Mouse (Mus musculus): ENCODE data around the gene Exoc2. TPM values are rescaled to one million over a fixed set of nuclear protein-coding genes. Genes with fewer than 3 reads are reported as not detected.

The Exoc2 gene
- total and polyA plus RNA-seq, 3 experiments = 22.1 to 26.0 TPM; not detected in 1

- TF ChIP-seq SMC3 (IDR thresholded peaks at IDR 0.05; ENCODE audit: low read depth, low read length) (peak; percentile 88), CHD2 (IDR thresholded peaks at IDR 0.05; ENCODE audit: low read length) (no peak), E2F4 (IDR thresholded peaks at IDR 0.05; ENCODE audit: borderline replicate concordance, low read depth, low read length) (no peak), UBTF (IDR thresholded peaks at IDR 0.05; ENCODE audit: borderline replicate concordance, insufficient read depth, low read depth, low read length) (no peak), TBP (IDR thresholded peaks at IDR 0.05; ENCODE audit: low read depth, low read length) (no peak), POLR2AphosphoS5 (IDR thresholded peaks at IDR 0.05; ENCODE audit: borderline replicate concordance, low read depth, low read length) (no peak), GATA1 (IDR thresholded peaks at IDR 0.05; ENCODE audit: low read depth, low read length) (no peak), USF2 (IDR thresholded peaks at IDR 0.05; ENCODE audit: borderline replicate concordance in 1 of 2, insufficient read depth in 1 of 2, low read depth in 1 of 2, low read length in 2 of 2) (no peak), POLR2AphosphoS2 (IDR thresholded peaks at IDR 0.05; ENCODE audit: low read length) (no peak), JUND (IDR thresholded peaks at IDR 0.05; ENCODE audit: low read depth, low read length) (no peak), RAD21 (IDR thresholded peaks at IDR 0.05; ENCODE audit: low read depth, low read length) (peak; percentile 71), ZC3H11A (IDR thresholded peaks at IDR 0.05; ENCODE audit: low read depth, low read length) (peak; percentile 63; the same call in 1 of the 2 replicates), HCFC1 (IDR thresholded peaks at IDR 0.05; ENCODE audit: low read depth, low read length) (no peak), CTCF (IDR thresholded peaks at IDR 0.05 in 2 of 3, conservative IDR thresholded peaks at IDR 0.05 in 1 of 3; ENCODE audit: control insufficient read depth in 1 of 3, insufficient read depth in 1 of 3, low read depth in 2 of 3, low read length in 3 of 3, poor library complexity in 1 of 3, severe bottlenecking in 1 of 3) (peak; percentile 63 to 81 (median 79)), MXI1 (IDR thresholded peaks at IDR 0.05; ENCODE audit: low read depth, low read length) (no peak)
These were observed 7.8 kb upstream of the Exoc2 start (continued) for GRCm38 (mm10) chr13:30981666-30982065.

GRCm38 (mm10) chr13:30978224-30978623 is 4.3 kb upstream of the Exoc2 start:
- Histone ChIP-seq H3K9me3 (replicated peaks; ENCODE audit: insufficient read depth, low read length) (no peaks in the 10 kb centered on the region), H3K4me3 (ENCODE audit: control insufficient read depth in 1 of 2, insufficient read depth in 1 of 2, low read depth in 2 of 2, low read length in 2 of 2) (no peak overlapping the region), H3K36me3 (ENCODE audit: control insufficient read depth in 1 of 2, insufficient read depth in 2 of 2, low read length in 2 of 2) (no peaks in the 10 kb centered on the region; a peak in 1 of 4 replicates), H3K79me2 (ENCODE audit: control insufficient read depth, insufficient read depth, low read length, poor library complexity) (peaks cover 4% of the 10 kb centered on the region), H3K27me3 (ENCODE audit: control insufficient read depth in 1 of 2, insufficient read depth in 2 of 2, low read length in 2 of 2) (peaks cover 0 to 1% of the 10 kb centered on the region in 2 experiments; a peak in 1 of 4 replicates), H3K4me1 (ENCODE audit: control insufficient read depth in 1 of 2, insufficient read depth in 2 of 2, low read length in 2 of 2) (peaks cover 0 to 3% of the 10 kb centered on the region in 2 experiments; a peak in 1 of 4 replicates), H3K9ac (ENCODE audit: control insufficient read depth, low read depth, low read length, poor library complexity, severe bottlenecking) (no peak overlapping the region), H3K27ac (ENCODE audit: control insufficient read depth, low read depth, low read length) (no peak overlapping the region)
- TF ChIP-seq TCF12 (IDR thresholded peaks at IDR 0.05; ENCODE audit: low read depth, low read length) (no peak), ETS1 (IDR thresholded peaks at IDR 0.05; ENCODE audit: low read depth, low read length) (no peak), MAX (IDR thresholded peaks at IDR 0.05; ENCODE audit: low read length) (no peak), RAD21 (IDR thresholded peaks at IDR 0.05; ENCODE audit: low read depth, low read length) (no peak), CHD2 (IDR thresholded peaks at IDR 0.05; ENCODE audit: low read length) (no peak), ZKSCAN1 (IDR thresholded peaks at IDR 0.05; ENCODE audit: low read depth, low read length) (no peak), MAZ (IDR thresholded peaks at IDR 0.05; ENCODE audit: low read depth, low read length) (no peak), USF1 (IDR thresholded peaks at IDR 0.05; ENCODE audit: low read depth, low read length) (no peak), NELFE (IDR thresholded peaks at IDR 0.05; ENCODE audit: low read depth, low read length) (no peak), USF2 (IDR thresholded peaks at IDR 0.05; ENCODE audit: borderline replicate concordance in 1 of 2, insufficient read depth in 1 of 2, low read depth in 1 of 2, low read length in 2 of 2) (no peak), HCFC1 (IDR thresholded peaks at IDR 0.05; ENCODE audit: low read depth, low read length) (no peak), ELF1 (IDR thresholded peaks at IDR 0.05; ENCODE audit: low read depth, low read length) (no peak), ZMIZ1 (IDR thresholded peaks at IDR 0.05; ENCODE audit: low read depth, low read length) (no peak), MYB (IDR thresholded peaks at IDR 0.05; ENCODE audit: low read depth, low read length) (no peak), GATA1 (IDR thresholded peaks at IDR 0.05; ENCODE audit: low read depth, low read length) (no peak)
- no peak for DNase-seq (ENCODE audit: low read depth, low spot score)
